ENCODE assay signal across 8 mouse cellular contexts in the genomic region with DNA sequence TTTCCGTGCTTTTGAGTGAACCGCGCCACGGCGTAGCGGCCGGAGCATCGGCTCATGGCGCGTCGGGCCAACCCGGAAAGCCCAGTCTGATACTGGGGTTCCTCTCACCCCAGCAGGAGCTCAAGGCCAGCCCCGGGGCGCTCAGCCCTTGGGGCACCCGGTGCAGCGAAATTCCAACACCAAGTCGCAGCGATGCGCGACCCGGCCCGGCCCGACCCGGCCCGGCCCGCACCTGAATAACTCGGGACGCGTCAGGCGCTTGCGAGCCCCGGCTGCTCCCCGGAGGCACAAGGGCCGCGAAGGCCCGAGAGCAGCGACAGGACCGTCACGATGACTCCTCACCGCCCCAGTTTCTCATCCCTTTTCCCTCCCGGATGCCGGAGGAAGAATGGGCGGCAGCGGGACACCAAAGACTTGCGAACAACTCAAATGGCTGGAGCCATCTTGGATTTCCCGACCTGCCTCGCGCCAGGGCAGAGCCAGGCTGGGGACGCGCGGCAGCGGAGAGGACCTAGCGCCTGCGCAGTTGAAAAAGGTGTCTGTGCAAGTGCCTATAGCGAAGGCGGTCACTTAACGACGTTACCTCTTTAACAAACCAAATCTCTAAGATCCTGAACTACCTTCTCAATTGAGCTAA. TPM values are rescaled to one million over a fixed set of nuclear protein-coding genes. Genes with fewer than 3 reads are reported as not detected.
DNase-seq lines count a peak whose midpoint lies in the region; ATAC-seq and TF ChIP-seq lines count a peak whose summit lies in the region.

TSS of gene Anapc1 (minus strand) at position 471 of the 637 bp plus-strand sequence.

- WGBS in forebrain, embryonic 16.5 days, result under 1% methylated on average over 58 of the region's 58 CpGs
- WGBS in lung, embryonic 14.5 days, result under 1% methylated on average over 58 of the region's 58 CpGs
- WGBS in olfactory bulb, adult 2 months, result under 1% methylated on average over 58 of the region's 58 CpGs
- under 1% methylated on average over 58 of the region's 58 CpGs for whole genome bisulfite sequencing in thymus, adult 2 months

- 0 out of 4 replicates have a peak, but pooled peaks cover 0 to 2% of the 10 kb centered on the region in 2 experiments for H3K4me1 ChIP-seq in ES-E14 (ENCODE audit: control insufficient read depth in 2 of 2, insufficient read depth in 2 of 2, low read length in 2 of 2, poor library complexity in 1 of 2)
- H3K4me1 ChIP-seq in forebrain, embryonic 16.5 days (replicated peaks; ENCODE audit: control insufficient read depth, insufficient read depth, low read length), result peaks cover 16% of the 10 kb centered on the region
- peaks cover 6% of the 10 kb centered on the region; the same call in 1 of the 2 replicates for H3K4me1 ChIP-seq in lung, embryonic 14.5 days (ENCODE audit: insufficient read depth)
- H3K4me1 ChIP-seq in olfactory bulb, adult 2 months (ENCODE audit: control insufficient read depth, insufficient read depth, low read length), result peaks cover 2% of the 10 kb centered on the region; the same call in 1 of the 2 replicates
- peaks cover 4% of the 10 kb centered on the region; the same call in 1 of the 2 replicates for H3K4me1 ChIP-seq in thymus, adult 2 months (replicated peaks; ENCODE audit: control insufficient read depth, insufficient read depth, low read length)

- TF ChIP-seq CTCF in layer of hippocampus, adult 2 months (conservative IDR thresholded peaks at IDR 0.05), result no peak
- no peak for TF ChIP-seq CTCF in lung, embryonic 14.5 days (IDR thresholded peaks at IDR 0.05; ENCODE audit: low read depth)
- no peak for TF ChIP-seq CTCF in olfactory bulb, adult 2 months (IDR thresholded peaks at IDR 0.05; ENCODE audit: insufficient read depth, low read depth, low read length)
- TF ChIP-seq CTCF in thymus, adult 2 months (IDR thresholded peaks at IDR 0.05; ENCODE audit: borderline replicate concordance, control insufficient read depth, extremely low read depth, insufficient read depth, low read length, poor library complexity), result no peak

- no peaks in the 10 kb centered on the region for H3K36me3 ChIP-seq in ES-E14 (ENCODE audit: control insufficient read depth, insufficient read depth, low read length, poor library complexity, severe bottlenecking)
- no peaks in the 10 kb centered on the region; the same call in 1 of the 2 replicates for H3K36me3 ChIP-seq in forebrain, embryonic 16.5 days (ENCODE audit: control insufficient read depth, insufficient read depth)
- peaks cover 28% of the 10 kb centered on the region for H3K36me3 ChIP-seq in lung, embryonic 14.5 days (ENCODE audit: insufficient read depth)
- 0 out of 2 replicates have a peak, but pooled peaks cover 4% of the 10 kb centered on the region for H3K36me3 ChIP-seq in thymus, adult 2 months (ENCODE audit: control insufficient read depth, insufficient read depth, low read length)

- no peaks in the 10 kb centered on the region for H3K27me3 ChIP-seq in forebrain, embryonic 16.5 days (replicated peaks; ENCODE audit: control insufficient read depth, insufficient read depth, low read length)
- H3K27me3 ChIP-seq in lung, embryonic 14.5 days (ENCODE audit: insufficient read depth, low read length), result no peaks in the 10 kb centered on the region
- H3K27me3 ChIP-seq in thymus, adult 2 months (ENCODE audit: control insufficient read depth, insufficient read depth, low read length), result no peaks in the 10 kb centered on the region

- DNase-seq in ES-E14 (ENCODE audit: low read depth, low spot score), result peak; percentile 72
- peak; percentile 88 for DNase-seq in cerebellum, adult 11-12 months
- DNase-seq in heart, postnatal 36 days, result peak; percentile 87 to 88
- DNase-seq in layer of hippocampus, adult 2 months (ENCODE audit: low spot score in 2 of 2), result peak; percentile 88 to 89
- DNase-seq in lung, embryonic 14.5 days, result peak; percentile 96
- peak; percentile 87 for DNase-seq in thymus, adult 2 months

- intact Hi-C loops in heart, postnatal 36 days (cut with DNase I), result loop anchor here (10.0 kb wide), 1 partner anchor 378 kb away; the partner anchor contains the start of gene Ttl

- peak within 1 kb of the TSS; percentile 98 for H3K9ac ChIP-seq in ES-E14 (ENCODE audit: insufficient read depth, low read depth, low read length, poor library complexity, severe bottlenecking)
- peak within 1 kb of the TSS; percentile 84 for H3K9ac ChIP-seq in forebrain, embryonic 16.5 days (replicated peaks; ENCODE audit: low read depth, low read length)
- H3K9ac ChIP-seq in lung, embryonic 14.5 days, result peak within 1 kb of the TSS; percentile 97

- H3K4me2 ChIP-seq in forebrain, embryonic 16.5 days (ENCODE audit: low read length), result peak within 1 kb of the TSS; percentile 62
- peak within 1 kb of the TSS; percentile 86 for H3K4me2 ChIP-seq in lung, embryonic 14.5 days

- peak within 1 kb of the TSS; percentile 29 for H3K27ac ChIP-seq in ES-E14 (ENCODE audit: insufficient read depth, low read depth, low read length, poor library complexity, severe bottlenecking)
- peak within 1 kb of the TSS; percentile 94 for H3K27ac ChIP-seq in forebrain, embryonic 16.5 days (ENCODE audit: low read length)
- peak within 1 kb of the TSS; percentile 86 for H3K27ac ChIP-seq in layer of hippocampus, adult 2 months
- peak within 1 kb of the TSS; percentile 83 for H3K27ac ChIP-seq in lung, embryonic 14.5 days (ENCODE audit: low read depth)
- H3K27ac ChIP-seq in olfactory bulb, adult 2 months (ENCODE audit: insufficient read depth, low read depth, low read length), result peak within 1 kb of the TSS; percentile 72; the same call in 1 of the 2 replicates
- no peak within 1 kb of the TSS for H3K27ac ChIP-seq in thymus, adult 2 months (ENCODE audit: control insufficient read depth, insufficient read depth, low read length)

- peak within 1 kb of the TSS; percentile 82 to 90 for H3K4me3 ChIP-seq in ES-E14 (ENCODE audit: insufficient read depth in 1 of 2, low read depth in 1 of 2, low read length in 2 of 2, poor library complexity in 1 of 2, severe bottlenecking in 1 of 2)
- peak within 1 kb of the TSS; percentile 85 for H3K4me3 ChIP-seq in forebrain, embryonic 16.5 days (replicated peaks; ENCODE audit: low read length)
- H3K4me3 ChIP-seq in layer of hippocampus, adult 2 months, result peak within 1 kb of the TSS; percentile 70
- peak within 1 kb of the TSS; percentile 90 for H3K4me3 ChIP-seq in lung, embryonic 14.5 days (ENCODE audit: low read depth, low read length)
- H3K4me3 ChIP-seq in olfactory bulb, adult 2 months (ENCODE audit: insufficient read depth, low read depth, low read length), result peak within 1 kb of the TSS; percentile 56
- H3K4me3 ChIP-seq in thymus, adult 2 months (ENCODE audit: control insufficient read depth, insufficient read depth, low read length), result peak within 1 kb of the TSS; percentile 96

- H3K9me3 ChIP-seq in ES-E14 (ENCODE audit: control insufficient read depth, insufficient read depth, low read depth, low read length), result no peaks in the 10 kb centered on the region
- no peaks in the 10 kb centered on the region for H3K9me3 ChIP-seq in forebrain, embryonic 16.5 days (ENCODE audit: control insufficient read depth, low read length)
- H3K9me3 ChIP-seq in lung, embryonic 14.5 days (ENCODE audit: low read depth, low read length), result no peaks in the 10 kb centered on the region

- in situ Hi-C loops in ES-E14 (cut with MboI; ENCODE audit: low sequenced_read_pairs in 2 of 2, unreplicated experiment in 2 of 2), result no loop called here

- ATAC-seq in forebrain, embryonic 16.5 days, result peak; percentile 99
- peak; percentile 98 for ATAC-seq in lung, embryonic 14.5 days (ENCODE audit: insufficient read depth)

- peak; percentile 59; the same call in 1 of the 2 replicates for TF ChIP-seq POLR2A in olfactory bulb, adult 2 months (IDR thresholded peaks at IDR 0.05; ENCODE audit: insufficient read depth, low read depth, low read length)
- peak; percentile 86 for TF ChIP-seq POLR2A in thymus, adult 2 months (IDR thresholded peaks at IDR 0.05; ENCODE audit: control insufficient read depth, extremely low read depth, insufficient read depth, low read length, poor library complexity)

TF ChIP-seq in ES-E14, 5 proteins besides CTCF, POLR2A, EP300 and RAD21:
- TF ChIP-seq ZC3H11A (IDR thresholded peaks at IDR 0.05; ENCODE audit: borderline replicate concordance, low read depth, low read length) (no peak), HCFC1 (IDR thresholded peaks at IDR 0.05; ENCODE audit: borderline replicate concordance, insufficient read depth, low read length) (peak; percentile 48; the same call in 1 of the 2 replicates)

RNA-seq across cellular contexts. Expression of gene Anapc1, which starts in this region (rescaled TPM):
- 93.3 and 102 TPM in 2 replicates for total RNA-seq in ES-E14 (2012; rRNA removed)
- polyA plus RNA-seq in forebrain, embryonic 16.5 days (2015; fragmentation: Nextera tagmentation; extraction: Ambion mirVana), result 59.5 and 62.2 TPM in 2 replicates
- 10 to 100 TPM; 39.0 to 46.9 TPM for total RNA-seq in heart, postnatal 36 days (2021)
- 10 to 100 TPM; 63.8 to 70.4 TPM for total RNA-seq in layer of hippocampus, adult 2 months (2021)
- 91.2 and 92.7 TPM in 2 replicates for polyA plus RNA-seq in lung, embryonic 14.5 days (2014; fragmentation: Nextera tagmentation; extraction: Ambion mirVana)
- polyA plus RNA-seq in olfactory bulb, adult 2 months (2012; ENCODE audit: insufficient read depth, insufficient read length, low replicate concordance, missing spikeins), result 302 TPM in 1 of 2 replicates, not detected in the other
- 71.4 and 93.6 TPM in 2 replicates for polyA plus RNA-seq in thymus, adult 2 months (2012; rRNA removed)
